Mouse (Mus musculus) intestine, embryonic 14.5 days (tissue): ENCODE measurements around the gene Clp1. TPM values are rescaled to one million over a fixed set of nuclear protein-coding genes. Genes with fewer than 3 reads are reported as not detected.
A peak's percentile ranks its signal among the peaks of the same experiment; 100 is the strongest.
"Not testable (repeated sequence)": the region's sequence is repeated elsewhere in the genome, so short reads cannot be mapped to it uniquely, and the experiment has no call there.

ENCODE experiments used
- ATAC-seq: fragments of 200-750 bp; cut with Nextera tagmentation; replicated peaks from 2 replicates; pipeline ENCODE4 v1.8.0; 2017; ENCODE audit warnings: low read depth, moderate number of reproducible peaks, moderate TSS enrichment, moderate library complexity; ENCODE audit not compliant: low FRiP score, low TSS enrichment
- DNase-seq: peaks from one replicate; pipeline ENCODE4 v3.0.0-alpha.2; 2018; ENCODE audit warnings: low spot score
- H3K27ac ChIP-seq: fragments of 300-500 bp; sonication (generic); 2 replicates; pipeline ENCODE4 v1.5.1; 2014; ENCODE audit warnings: low read depth, mild to moderate bottlenecking, control low read depth
- H3K27me3 ChIP-seq: fragments of 300-500 bp; sonication (generic); replicated peaks from 2 replicates; pipeline ENCODE4 v1.6.1; 2014; ENCODE audit warnings: low read length, control low read depth; ENCODE audit not compliant: control insufficient read depth, insufficient read depth
- H3K36me3 ChIP-seq: fragments of 300-500 bp; sonication (generic); 2 replicates; pipeline ENCODE4 v1.6.1; 2014; ENCODE audit warnings: low read length, control low read depth; ENCODE audit not compliant: control insufficient read depth, insufficient read depth
- H3K4me1 ChIP-seq: fragments of 300-500 bp; sonication (generic); replicated peaks from 2 replicates; pipeline ENCODE4 v1.6.1; 2014; ENCODE audit warnings: low read length, control low read depth, mixed read lengths; ENCODE audit not compliant: control insufficient read depth, insufficient read depth
- H3K4me2 ChIP-seq: fragments of 300-500 bp; sonication (generic); 2 replicates; pipeline ENCODE4 v1.6.1; 2014; ENCODE audit warnings: low read length
- H3K4me3 ChIP-seq: fragments of 300-500 bp; sonication (generic); 2 replicates; pipeline ENCODE4 v1.5.1; 2014; ENCODE audit warnings: low read depth, low read length, control low read depth, mixed read lengths
- H3K9ac ChIP-seq: fragments of 300-500 bp; sonication (generic); 2 replicates; pipeline ENCODE4 v1.6.1; 2014; ENCODE audit warnings: mild to moderate bottlenecking, low read length
- H3K9me3 ChIP-seq: fragments of 300-500 bp; sonication (generic); 2 replicates; pipeline ENCODE4 v1.6.1; 2016; ENCODE audit warnings: low read length, control low read depth; ENCODE audit not compliant: control insufficient read depth
- WGBS: fragments of 180-500 bp; shearing (Covaris S2); extraction: QIAGEN DNeasy Blood & Tissue Kit; methylation state at CpG from one replicate; pipeline ENCODE4 v1.1.7; 2014; 5-methylcytosine and 5-hydroxymethylcytosine counted together
- polyA plus RNA-seq: library from polyadenylated mRNA; unstranded; fragments of >200 nt; fragmentation: Nextera tagmentation; extraction: Ambion mirVana; gene quantifications from 2 replicates; pipeline ENCODE4 v1.2.1, GENCODE M21; 2014

Gene Clp1
- polyA plus RNA-seq, 1 experiment from 2014 or later, result 25.7 TPM

DNA sequence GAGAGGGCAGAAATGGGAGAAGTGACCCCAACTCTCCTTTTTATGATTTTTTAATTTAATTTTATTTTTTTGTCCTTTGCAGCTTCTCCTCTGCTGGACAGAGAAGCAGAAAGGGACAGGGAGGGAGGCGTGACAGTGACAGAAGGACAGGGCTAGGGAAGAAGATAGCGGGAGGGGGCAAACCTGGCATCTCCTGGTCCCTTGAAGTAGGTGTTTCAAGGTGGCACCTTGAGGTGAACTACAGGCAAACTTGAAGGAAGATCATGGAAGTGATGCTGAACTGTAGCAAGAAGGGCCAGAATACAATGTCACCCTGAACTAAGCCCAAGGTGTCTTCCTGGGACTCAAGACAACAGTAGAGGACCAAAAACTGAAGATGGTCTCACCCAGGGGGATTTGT, 7.8 kb upstream of the Clp1 start:
- ATAC-seq, result no peak
- DNase-seq, result no peak
- WGBS, result 2% methylated on average over 2 of the region's 2 CpGs
- Histone ChIP-seq H3K4me3 (peak overlapping the region; percentile 35), H3K4me1 (peaks cover 48% of the 10 kb centered on the region), H3K9me3 (no peaks in the 10 kb centered on the region), H3K27ac (no peak overlapping the region), H3K36me3 (no peaks in the 10 kb centered on the region), H3K9ac (peak overlapping the region; percentile 42), H3K4me2 (peak overlapping the region; percentile 62), H3K27me3 (0 out of 2 replicates have a peak, but pooled peaks cover 4% of the 10 kb centered on the region)

GRCm38 (mm10) chr2:84734351-84734864, 7.3 kb upstream of the Clp1 start:
- DNase-seq, result peak; percentile 68
- peak overlapping the region; percentile 42 for H3K9ac ChIP-seq
- 2% methylated on average over 11 of the region's 11 CpGs for WGBS
- H3K36me3 ChIP-seq, result no peaks in the 10 kb centered on the region
- peaks cover 48% of the 10 kb centered on the region for H3K4me1 ChIP-seq
- H3K4me2 ChIP-seq, result peak overlapping the region; percentile 62
- ATAC-seq, result no peak
- no peaks in the 10 kb centered on the region for H3K9me3 ChIP-seq
- no peak overlapping the region for H3K27ac ChIP-seq
- H3K4me3 ChIP-seq, result peak overlapping the region; percentile 35
- H3K27me3 ChIP-seq, result 0 out of 2 replicates have a peak, but pooled peaks cover 4% of the 10 kb centered on the region

DNA sequence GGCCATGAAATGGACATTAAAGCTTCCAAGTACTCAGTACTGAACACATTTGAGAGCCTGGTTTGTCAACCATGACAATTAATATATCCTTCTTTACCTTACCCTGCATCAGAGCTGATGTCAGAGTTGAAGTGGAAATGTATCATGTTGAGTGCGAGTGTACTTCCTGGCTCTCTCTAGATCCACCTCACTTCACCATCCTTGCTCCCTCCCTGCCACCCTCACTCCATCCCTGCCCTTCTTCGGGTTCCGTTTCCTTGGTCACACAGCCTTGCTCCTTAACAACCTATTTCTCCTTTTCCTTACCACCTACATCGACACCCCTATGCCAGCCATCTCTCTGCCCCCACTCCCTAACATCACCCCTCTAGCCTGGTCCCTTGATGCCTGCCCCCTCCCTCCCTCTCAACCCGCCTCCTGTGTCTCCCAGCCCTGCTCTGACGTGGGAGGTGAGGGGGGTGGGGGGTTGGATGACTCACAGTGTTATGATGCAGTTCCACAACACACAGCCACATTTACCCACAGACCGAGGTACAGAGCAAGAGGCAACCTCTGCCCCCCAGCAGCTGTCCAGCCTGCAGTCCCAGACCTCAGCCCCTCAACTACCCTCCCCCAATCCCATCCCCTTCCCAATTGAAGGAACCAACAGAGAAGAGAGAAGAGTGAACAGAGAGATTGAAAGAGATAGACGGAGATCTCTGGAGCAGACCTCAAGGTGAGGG, 6.6 kb upstream of the Clp1 start, which contains the start of gene Ypel4:
TSS of gene Ypel4 (plus strand) at position 480 of the 722 bp plus-strand sequence.
- Histone ChIP-seq H3K36me3 (no peaks in the 10 kb centered on the region), H3K9me3 (no peaks in the 10 kb centered on the region), H3K4me3 (peak within 1 kb of the TSS; percentile 35), H3K27me3 (0 out of 2 replicates have a peak, but pooled peaks cover 4% of the 10 kb centered on the region), H3K4me2 (peak within 1 kb of the TSS; percentile 62), H3K4me1 (peaks cover 43% of the 10 kb centered on the region), H3K9ac (peak within 1 kb of the TSS; percentile 42), H3K27ac (no peak within 1 kb of the TSS)
- no peak; the same call in 1 of the 2 replicates for ATAC-seq
- WGBS, result 5% methylated on average over 8 of the region's 8 CpGs
- peak; percentile 73 for DNase-seq

DNA sequence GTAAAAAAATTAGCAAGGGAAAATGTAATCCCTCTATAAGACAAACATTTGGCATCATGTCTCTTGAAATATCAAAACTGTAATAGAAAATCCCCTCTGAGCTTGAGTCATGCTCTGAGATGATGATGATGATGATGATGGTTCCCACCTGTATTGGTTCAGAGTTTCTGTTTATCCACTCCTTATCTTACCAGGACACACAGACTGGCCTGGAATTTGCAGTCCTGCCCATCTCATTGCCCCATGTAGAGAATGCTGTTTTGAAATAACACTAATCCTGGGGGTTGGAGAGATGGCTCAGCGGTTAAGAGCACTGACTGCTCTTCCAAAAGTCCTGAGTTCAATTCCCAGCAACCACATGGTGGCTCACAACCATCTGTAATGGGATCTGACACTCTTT, 5.2 kb upstream of the Clp1 start:
- 0 out of 2 replicates have a peak, but pooled peaks cover 4% of the 10 kb centered on the region for H3K27me3 ChIP-seq
- H3K9ac ChIP-seq, result no peak overlapping the region
- no peaks in the 10 kb centered on the region for H3K9me3 ChIP-seq
- DNase-seq (no peak), ATAC-seq (no peak)
- H3K4me2 ChIP-seq, result no peak overlapping the region
- 70% methylated on average over 1 of the region's 1 CpGs for WGBS
- H3K4me1 ChIP-seq, result peaks cover 30% of the 10 kb centered on the region
- H3K4me3 ChIP-seq, result no peak overlapping the region
- no peak overlapping the region for H3K27ac ChIP-seq
- no peaks in the 10 kb centered on the region for H3K36me3 ChIP-seq

DNA sequence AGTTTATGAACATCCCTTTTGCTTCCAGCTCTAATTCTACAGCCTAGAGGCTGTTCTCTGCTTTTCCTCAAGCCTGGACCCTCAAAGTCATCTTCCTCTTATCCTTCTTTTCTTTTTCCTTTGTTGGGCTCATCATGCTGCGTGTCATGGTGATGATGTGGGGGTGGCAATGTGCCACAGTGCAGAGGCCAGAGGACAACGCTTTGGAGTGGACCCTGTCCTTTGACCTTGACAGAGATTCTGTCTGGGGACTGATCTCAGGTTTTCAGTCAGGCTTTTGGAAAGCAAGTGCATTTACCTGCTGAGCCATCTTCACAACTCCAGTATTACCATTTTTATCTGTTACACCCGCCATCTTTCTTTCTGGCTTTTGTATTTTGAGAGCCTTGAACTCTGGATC, 4.1 kb upstream of the Clp1 start:
- H3K9me3 ChIP-seq, result no peaks in the 10 kb centered on the region
- 0 out of 2 replicates have a peak, but pooled peaks cover 3% of the 10 kb centered on the region for H3K27me3 ChIP-seq
- ATAC-seq (no peak), DNase-seq (no peak)
- no peak overlapping the region for H3K9ac ChIP-seq
- H3K4me3 ChIP-seq, result no peak overlapping the region
- H3K4me2 ChIP-seq, result no peak overlapping the region
- H3K27ac ChIP-seq, result no peak overlapping the region
- 92% methylated on average over 3 of the region's 3 CpGs for WGBS
- peaks cover 23% of the 10 kb centered on the region for H3K4me1 ChIP-seq
- no peaks in the 10 kb centered on the region for H3K36me3 ChIP-seq

DNA sequence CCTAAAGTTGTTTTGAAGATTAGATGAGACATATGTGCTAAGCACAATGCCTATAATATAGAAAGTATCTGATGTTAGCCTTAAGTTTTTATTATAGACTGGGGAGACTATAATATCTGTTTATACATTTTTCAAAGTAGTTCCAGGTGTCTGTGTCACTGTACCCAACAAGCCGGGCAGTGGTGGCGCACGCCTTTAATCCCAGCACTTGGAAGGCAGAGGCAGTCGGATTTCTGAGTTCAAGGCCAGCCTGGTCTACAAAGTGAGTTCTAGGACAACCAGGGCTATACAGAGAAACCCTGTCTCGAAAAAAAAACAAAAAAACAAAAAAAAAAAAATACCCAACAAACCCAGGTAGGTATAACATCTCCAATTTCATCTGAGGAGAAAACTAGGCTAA, 1.0 kb upstream of the Clp1 start:
- not testable (repeated sequence) for DNase-seq, H3K9ac ChIP-seq, H3K4me1 ChIP-seq, H3K4me2 ChIP-seq, H3K4me3 ChIP-seq, H3K27me3 ChIP-seq, ATAC-seq, H3K27ac ChIP-seq, H3K9me3 ChIP-seq
- 81% methylated on average over 5 of the region's 5 CpGs for WGBS
- peaks cover 18% of the 10 kb centered on the region for H3K36me3 ChIP-seq

- H3K4me3 ChIP-seq, result peak overlapping the region; percentile 70
- H3K4me2 ChIP-seq, result peak overlapping the region; percentile 97
- peaks cover 7% of the 10 kb centered on the region for H3K4me1 ChIP-seq
- H3K27me3 ChIP-seq, result no peaks in the 10 kb centered on the region
- peaks cover 26% of the 10 kb centered on the region for H3K36me3 ChIP-seq
- ATAC-seq, result no peak; the same call in 1 of the 2 replicates
- no peak for DNase-seq
- H3K9ac ChIP-seq, result peak overlapping the region; percentile 52
- WGBS, result 2% methylated on average over 9 of the region's 9 CpGs
- H3K27ac ChIP-seq, result no peak overlapping the region
- no peaks in the 10 kb centered on the region for H3K9me3 ChIP-seq
Measured at GRCm38 (mm10) chr2:84726716-84727115, 434 bp downstream of the Clp1 start.

DNA sequence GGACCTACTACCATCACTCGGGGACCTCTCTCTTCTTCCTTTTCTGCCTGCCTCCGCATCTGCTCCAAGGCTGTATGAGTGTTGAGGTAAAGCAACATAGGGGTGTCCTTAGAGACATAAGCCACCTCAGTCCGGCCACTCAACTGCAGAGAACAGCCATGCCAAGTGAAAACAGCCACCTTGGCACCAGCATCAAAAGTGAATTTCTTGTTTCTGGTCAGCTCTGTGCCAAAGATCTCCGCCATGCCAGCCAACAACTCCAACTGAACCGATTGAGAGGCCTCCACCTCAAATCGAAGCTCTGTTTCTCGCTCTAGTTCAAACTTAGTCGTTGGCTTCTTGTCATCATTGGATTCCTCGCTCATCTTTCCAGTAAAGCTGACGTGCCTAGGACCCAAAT, 1.4 kb downstream of the Clp1 start:
- Histone ChIP-seq H3K4me1 (peaks cover 7% of the 10 kb centered on the region), H3K4me2 (no peak overlapping the region), H3K27me3 (no peaks in the 10 kb centered on the region), H3K4me3 (no peak overlapping the region), H3K36me3 (peaks cover 26% of the 10 kb centered on the region), H3K9ac (no peak overlapping the region), H3K9me3 (no peaks in the 10 kb centered on the region), H3K27ac (no peak overlapping the region)
- WGBS, result 93% methylated on average over 10 of the region's 10 CpGs
- DNase-seq (no peak), ATAC-seq (no peak)
